Mouse (Mus musculus) gastrocnemius, adult 18-20 months (tissue): ENCODE data around the gene Pradc1. TPM values are rescaled to one million over a fixed set of nuclear protein-coding genes. Genes with fewer than 3 reads are reported as not detected.
A peak's percentile ranks its signal among the peaks of the same experiment; 100 is the strongest.

Source experiments
- DNase-seq: peaks from one replicate; pipeline ENCODE4 v3.0.0; 2021; ENCODE audit warnings: low spot score
- long read RNA-seq, 2 experiments: library from polyadenylated mRNA; stranded (forward); transcript quantifications; one replicate each; pipeline ENCODE4 v2.0.0; 2021
- total RNA-seq, 2 experiments: library from RNA; stranded (reverse); gene quantifications; 2 replicates each; pipeline ENCODE4 v1.2.3; 2021

Pradc1 gene
- 10 to 100 TPM; 16.1 to 17.7 TPM for total RNA-seq
- long read RNA-seq, experiment 1, transcript Pradc1-201 (5 exons, 1,038 nt), result major isoform, 6 of 11 reads
- long read RNA-seq, experiment 1, partial matches to known transcripts, result 0 of 11 reads
- long read RNA-seq, experiment 1, other reads (novel, unspliced or antisense), result 3 of 11 reads
- long read RNA-seq, experiment 2, partial matches to known transcripts, result 0 of 4 reads
- long read RNA-seq, experiment 2, other reads (novel, unspliced or antisense), result 1 of 4 reads

DNA sequence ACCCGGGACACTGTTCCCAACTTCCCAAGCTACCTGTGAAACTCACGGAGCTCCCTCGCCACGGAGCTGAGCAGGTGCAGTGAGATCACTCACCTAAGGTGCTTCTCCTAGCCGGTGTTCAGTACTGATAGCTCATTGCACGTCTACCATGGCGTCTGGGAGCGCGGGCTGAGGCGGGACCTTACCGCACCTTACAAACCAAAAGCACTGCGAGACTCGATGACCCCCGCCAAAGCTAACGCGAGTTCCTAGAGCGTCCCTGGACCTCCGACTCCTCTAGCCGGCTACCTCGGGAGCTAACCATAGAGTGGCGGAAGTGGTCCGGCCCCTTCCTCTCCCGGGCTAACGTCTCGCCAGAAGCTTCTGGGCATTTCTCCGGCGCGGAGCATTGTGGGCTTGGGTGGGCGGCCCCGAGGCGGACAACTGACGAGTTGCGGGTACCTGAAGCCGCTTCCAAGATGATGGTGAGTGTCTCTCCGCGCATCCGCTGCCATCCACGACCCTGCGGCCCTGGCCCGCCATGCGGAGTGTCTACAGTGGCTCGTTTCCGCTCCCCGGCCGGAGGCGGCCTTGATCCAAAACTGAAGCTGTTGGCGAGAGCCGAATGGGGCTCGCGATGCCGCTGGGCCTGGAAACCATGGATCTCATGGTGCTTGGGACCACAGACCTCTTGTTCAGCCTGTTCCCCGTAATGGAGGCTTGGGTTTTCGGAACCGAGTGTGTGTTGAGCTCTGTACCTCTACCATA is at the start of gene Pradc1:
Gene Pradc1, minus strand, starts transcription at position 307 of the 747 bp plus-strand sequence.
- DNase-seq, result peak; percentile 99

DNA sequence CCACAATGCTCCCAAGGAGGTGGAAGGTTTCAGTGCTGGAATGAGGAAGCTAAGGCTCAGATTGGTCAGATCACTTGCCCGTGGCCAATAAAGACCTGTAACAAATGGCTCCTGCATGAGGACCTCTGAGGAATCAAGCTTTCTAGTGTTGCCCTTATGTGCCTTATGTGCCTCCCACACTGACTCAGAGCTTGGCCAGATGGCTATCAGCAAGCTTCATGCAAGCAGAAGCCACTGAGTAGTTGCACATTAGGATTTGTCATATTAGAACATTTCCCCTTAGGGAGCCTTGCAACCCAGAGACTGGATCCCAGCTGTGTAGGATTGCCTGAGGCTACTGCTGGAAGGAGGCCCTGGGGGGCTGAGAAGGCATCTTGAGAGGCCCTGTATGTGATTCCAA is 48.6 kb upstream of the Pradc1 start:
- no peak for DNase-seq

DNA sequence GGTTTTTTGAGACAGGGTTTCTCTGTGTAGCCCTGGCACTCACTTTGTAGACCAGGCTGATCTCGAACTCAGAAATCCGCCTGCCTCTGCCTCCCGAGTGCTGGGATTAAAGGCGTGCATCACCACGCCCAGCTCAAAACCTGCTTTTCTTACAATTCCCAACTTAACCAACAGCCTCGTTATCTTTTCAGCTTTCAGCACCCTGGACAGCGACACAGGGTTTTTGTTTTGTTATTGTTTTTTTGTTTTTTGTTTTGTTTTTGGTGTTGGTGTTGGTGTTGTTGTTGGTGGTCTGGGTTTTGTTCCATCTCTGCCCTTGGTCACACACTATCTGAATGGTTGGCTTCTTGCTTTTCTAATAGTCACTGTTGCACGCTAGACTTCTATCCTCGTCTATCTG is 46.4 kb upstream of the Pradc1 start:
- no peak for DNase-seq

GRCm38 (mm10) chr6:85496976-85497375 is 45.2 kb upstream of the Pradc1 start:
- no peak for DNase-seq

- DNase-seq, result no peak
Measured at GRCm38 (mm10) chr6:85491606-85492005, 39.8 kb upstream of the Pradc1 start.

DNA sequence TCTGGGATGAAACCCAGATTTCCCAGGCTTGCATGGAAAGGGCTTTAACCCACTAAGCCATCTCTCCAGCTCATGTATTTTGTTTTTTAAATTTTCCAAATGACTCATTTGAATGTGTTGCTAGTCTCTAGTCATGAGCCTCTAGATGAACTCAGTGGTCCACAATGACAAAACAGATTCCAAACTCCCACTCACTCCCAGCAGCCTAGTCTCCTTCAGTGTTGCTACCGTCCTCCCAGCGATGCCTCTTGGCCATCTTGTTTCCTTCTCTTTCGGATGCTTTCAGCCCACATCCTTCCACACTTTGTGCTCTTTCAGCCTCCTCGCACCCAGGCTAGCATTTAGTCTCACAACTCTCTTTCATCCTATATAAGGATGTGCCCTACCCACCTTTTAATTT is 38.5 kb upstream of the Pradc1 start:
- DNase-seq, result no peak

- no peak for DNase-seq
Measured at GRCm38 (mm10) chr6:85489717-85490116, 37.9 kb upstream of the Pradc1 start.

GRCm38 (mm10) chr6:85488510-85488909 is 36.7 kb upstream of the Pradc1 start:
- no peak for DNase-seq

- DNase-seq, result no peak
Measured at GRCm38 (mm10) chr6:85485738-85486137, 34.0 kb upstream of the Pradc1 start.

DNA sequence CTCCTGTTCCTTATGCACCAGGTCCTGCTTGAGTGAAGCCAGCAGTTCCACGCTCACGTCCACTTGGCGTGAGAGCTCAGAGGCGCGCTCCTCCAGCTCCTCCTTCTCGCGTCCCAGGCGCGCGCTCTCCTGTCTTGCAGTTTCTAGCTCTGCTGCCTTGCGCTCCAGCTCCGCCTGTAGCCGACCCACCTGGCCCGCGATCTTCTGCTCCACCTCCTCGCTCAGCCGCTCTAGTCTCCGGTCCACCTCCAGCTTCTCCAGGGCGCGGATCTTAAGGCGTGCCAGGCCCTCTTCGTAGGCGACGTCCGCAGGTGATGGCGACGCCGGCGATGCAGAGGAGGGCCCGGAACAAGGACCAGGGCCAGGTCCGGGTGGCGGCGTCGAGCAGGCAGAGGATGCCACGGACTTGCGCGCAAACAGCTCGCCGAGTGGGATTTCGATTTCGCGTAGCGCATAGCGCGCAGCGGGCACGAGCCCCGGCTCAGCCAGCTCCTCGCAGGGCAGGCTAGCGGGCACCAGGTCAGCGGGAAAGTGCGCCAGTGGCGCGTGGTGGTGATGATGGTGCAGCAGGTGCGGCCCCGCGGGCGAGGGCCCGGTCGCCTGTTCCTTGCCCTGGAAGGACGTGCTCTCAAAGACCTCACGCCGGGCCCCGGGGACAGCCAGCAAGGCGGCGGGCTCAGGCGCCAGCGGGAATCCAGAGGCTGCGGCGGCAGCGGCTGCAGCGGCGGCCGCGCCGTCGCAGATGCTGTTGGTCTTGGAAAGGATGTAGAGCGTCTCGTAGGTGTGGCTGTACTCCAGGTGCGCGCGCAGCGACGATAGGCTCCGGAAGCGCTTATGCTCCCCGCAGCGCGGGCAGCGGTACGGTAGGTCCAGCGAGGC is 32.3 kb upstream of the Pradc1 start:
- DNase-seq, result no peak

DNA sequence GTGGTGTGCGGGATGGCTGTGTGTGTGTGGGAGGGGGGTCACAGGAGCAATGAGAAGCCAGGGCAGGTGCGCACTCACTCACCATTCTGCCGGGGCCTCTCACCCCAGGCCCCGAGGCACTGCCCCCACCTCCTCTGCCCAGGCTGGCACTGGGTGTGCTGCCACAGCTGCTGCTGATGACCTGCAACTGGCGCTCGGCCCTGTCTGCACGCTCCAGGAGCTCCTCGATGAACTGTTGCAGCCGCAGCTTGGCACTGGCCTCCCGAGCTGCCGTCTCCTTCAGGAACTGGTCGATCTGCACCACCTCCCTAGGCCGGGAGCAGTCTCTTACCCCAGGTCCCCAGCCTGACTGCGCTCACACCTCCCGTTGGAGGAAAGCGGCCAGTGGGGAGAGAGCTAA is 28.9 kb upstream of the Pradc1 start:
- DNase-seq, result no peak

DNA sequence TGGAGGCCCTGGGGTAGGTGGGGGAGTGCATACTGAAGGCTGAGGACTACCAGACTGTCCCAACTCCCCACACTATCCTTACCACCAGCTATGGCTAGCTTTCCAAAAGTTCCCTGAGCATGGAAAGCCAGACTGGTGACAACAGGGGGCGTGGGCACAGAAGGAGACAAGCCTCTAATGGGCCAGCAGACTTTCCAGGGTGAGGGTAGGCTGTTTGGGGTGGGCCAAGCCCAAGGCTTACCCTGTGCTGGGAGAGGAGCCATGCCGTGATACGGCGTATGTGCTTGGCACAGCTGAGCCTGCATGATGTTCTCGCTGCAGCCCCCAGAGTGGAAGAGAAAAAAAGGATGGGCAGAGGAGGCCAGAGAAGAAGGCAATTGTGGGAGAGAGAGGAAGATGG is 28.2 kb upstream of the Pradc1 start:
- DNase-seq, result no peak

DNA sequence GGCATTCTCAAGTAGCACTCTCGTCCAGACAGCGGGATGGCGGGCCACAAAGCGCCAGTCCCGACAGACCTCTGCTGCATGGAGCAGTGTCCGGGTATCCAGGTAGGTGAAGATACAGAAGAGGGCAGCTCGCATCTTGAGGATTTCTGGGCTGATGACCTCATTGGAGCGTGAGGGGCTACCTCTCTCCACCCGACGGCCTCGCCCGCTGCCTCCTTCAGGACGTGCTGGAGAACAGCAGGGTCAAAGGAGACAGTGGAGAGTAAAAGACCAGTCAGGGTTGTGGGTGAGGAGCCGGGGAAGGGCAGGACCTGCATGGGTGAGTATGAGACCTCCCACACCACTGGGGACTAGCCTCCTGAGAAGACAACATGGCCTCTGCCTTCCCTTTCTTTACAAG is 26.6 kb upstream of the Pradc1 start:
- no peak for DNase-seq

GRCm38 (mm10) chr6:85477366-85477917 is 25.7 kb upstream of the Pradc1 start:
- no peak for DNase-seq

DNA sequence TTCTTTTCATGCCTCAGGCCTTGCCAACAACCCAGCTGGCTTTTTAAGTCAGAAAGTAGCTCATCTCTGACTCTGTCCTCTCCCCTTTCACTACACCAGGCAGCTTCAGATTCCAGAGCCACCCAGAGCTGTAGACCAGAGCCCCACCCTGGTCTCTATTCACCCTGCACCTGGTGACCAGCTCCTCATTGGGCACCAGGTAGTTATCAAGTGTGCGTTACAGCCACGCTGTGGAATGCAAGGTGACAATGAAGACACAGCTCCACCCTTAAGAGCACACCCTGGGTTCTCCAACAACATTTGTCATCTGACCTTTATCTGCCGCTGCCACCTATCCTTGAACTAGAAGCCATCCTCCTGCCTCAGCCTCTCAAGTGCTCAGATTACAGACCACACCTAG is 23.8 kb upstream of the Pradc1 start:
- no peak for DNase-seq

DNA sequence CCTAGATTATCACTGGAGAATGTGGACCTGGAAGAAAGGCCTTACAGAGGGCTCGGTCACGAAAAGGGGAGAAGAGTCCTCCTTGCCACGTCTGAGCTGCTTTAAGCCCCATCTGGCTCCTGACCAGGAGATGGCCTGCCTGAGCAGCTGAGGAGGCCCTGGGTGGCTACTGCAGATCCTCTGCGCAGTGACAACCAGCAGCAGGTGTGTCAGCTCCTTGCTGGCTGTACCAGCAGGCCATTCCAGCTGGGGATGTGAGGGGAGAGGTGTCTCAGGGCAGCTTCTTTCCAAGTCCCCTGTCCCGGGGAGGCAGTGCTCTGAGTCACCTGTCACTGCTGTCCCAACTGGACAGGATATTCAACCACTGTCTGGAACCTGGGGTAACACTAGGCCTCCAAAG is 20.8 kb upstream of the Pradc1 start:
- DNase-seq, result no peak

GRCm38 (mm10) chr6:85471962-85472361 is 20.2 kb upstream of the Pradc1 start:
- DNase-seq, result no peak

DNA sequence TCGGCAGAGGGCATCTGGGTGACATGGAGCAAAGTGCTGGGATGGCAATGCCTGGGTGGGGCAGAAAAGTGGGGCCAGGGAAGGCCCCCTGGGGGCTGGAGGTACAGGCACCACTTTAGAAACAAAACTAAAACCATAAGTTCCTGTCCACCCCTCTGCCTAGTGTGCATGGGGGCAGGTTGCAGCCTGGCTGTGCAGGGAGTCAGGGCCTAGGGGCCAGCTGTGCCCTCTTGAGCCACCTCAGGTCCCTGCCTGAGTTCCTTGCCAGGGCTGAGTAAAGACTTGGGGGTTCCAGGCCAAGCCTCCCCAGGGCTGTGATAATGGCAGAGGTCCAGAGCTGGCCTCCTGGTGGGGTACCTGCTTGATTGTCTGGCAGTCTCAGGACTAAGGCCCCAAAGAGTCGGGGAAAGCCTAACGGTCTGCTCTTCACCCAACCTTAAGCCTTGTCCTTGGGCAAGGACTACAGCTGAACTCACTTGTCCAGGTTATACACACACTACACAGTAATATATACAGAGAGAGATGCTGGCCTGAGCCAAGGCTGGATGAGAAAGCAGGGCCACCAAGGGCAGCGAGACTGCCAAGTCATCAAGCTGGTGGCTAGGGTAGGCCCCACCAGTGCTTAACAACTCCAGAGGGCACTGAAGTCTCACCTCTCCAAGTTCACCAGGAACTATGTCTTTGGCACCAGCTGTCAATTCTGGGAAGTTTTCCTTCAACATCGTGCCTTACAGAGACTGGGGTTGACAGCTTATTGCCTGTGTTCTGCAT is 18.1 kb upstream of the Pradc1 start:
- no peak for DNase-seq

GRCm38 (mm10) chr6:85465381-85465780 is 13.6 kb upstream of the Pradc1 start:
- DNase-seq, result no peak

DNA sequence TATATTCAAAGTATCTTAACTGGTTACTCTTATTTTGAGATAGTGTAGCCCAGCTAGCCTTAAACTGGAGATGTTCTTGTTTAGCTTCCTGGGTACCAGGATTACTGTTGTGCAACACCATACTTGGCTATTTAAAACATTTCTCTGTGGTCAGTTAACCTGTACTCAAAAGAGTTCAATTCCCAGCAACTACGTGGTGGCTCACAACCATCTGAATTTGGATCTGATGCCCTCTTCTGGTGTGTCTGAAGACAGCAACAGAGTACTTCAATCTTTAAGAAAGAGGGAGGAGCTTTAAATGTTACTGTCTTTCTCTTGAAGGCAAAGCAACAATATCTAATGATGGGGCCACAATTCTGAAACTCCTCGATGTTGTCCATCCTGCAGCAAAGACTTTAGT is 7.9 kb upstream of the Pradc1 start:
- DNase-seq, result no peak

DNA sequence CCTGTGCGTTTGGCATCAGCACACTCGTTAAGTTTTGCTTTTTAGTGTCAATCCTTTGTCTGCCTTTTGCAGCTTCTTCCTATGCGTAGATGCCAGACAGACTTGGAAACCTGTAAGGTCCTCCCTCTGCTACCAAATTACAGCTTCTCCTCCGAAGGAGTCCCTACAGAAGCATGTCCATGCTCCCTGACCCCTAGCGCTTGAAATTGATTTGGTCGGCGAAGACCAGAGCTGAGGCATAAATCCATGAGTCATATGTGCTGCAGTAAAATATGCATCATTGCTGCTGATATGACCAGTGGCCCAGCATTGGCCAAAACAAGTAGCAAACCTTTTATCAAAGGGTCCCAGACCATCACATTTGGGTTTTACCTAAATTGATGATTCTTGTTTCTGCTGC is 1.0 kb upstream of the Pradc1 start:
- no peak for DNase-seq

DNA sequence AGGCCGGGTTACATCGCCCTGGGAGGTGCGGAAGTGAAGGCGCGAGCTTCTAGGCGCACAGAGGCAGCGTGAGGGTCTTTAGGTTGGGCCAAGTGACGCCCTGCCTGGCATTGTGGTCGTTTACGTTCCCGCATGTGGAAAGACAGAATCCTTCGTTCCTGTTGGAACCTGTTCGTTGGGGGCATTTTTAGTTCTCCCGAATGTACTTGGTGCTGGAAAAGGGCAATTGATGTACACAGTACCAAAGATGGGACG is 568 bp upstream of the Pradc1 start:
- no peak for DNase-seq
